Mouse (Mus musculus): ENCODE results near the gene Gm21190. TPM values are rescaled to one million over a fixed set of nuclear protein-coding genes. Genes with fewer than 3 reads are reported as not detected.
"Not testable (repeated sequence)": the region's sequence is repeated elsewhere in the genome, so short reads cannot be mapped to it uniquely, and the experiment has no call there.

Gm21190 gene
- polyA plus RNA-seq, 1 experiment = not detected

- H3K4me1 ChIP-seq (ENCODE audit: control insufficient read depth); H3K4me3 ChIP-seq (replicated peaks); H3K36me3 ChIP-seq (ENCODE audit: control insufficient read depth); H3K9me3 ChIP-seq (ENCODE audit: control insufficient read depth, low read length); H3K27me3 ChIP-seq (ENCODE audit: control insufficient read depth): not testable (repeated sequence)
Measured at GRCm38 (mm10) chr5:15508460-15509451, 20.3 kb downstream of the Gm21190 start.

GRCm38 (mm10) chr5:15507757-15508459 is 21.1 kb downstream of the Gm21190 start:
- H3K4me3 ChIP-seq (replicated peaks); H3K36me3 ChIP-seq (ENCODE audit: control insufficient read depth); H3K27me3 ChIP-seq (ENCODE audit: control insufficient read depth); H3K4me1 ChIP-seq (ENCODE audit: control insufficient read depth); H3K9me3 ChIP-seq (ENCODE audit: control insufficient read depth, low read length): not testable (repeated sequence)

- TF ChIP-seq TAL1 (IDR thresholded peaks at IDR 0.05; ENCODE audit: low read length) (no peak), GATA1 (IDR thresholded peaks at IDR 0.05; ENCODE audit: low read length) (no peak)
- no peaks in the 10 kb centered on the region for H3K4me1 ChIP-seq (ENCODE audit: control insufficient read depth)
- H3K4me3 ChIP-seq (replicated peaks) = no peak overlapping the region
- peaks cover 9% of the 10 kb centered on the region for H3K9me3 ChIP-seq (ENCODE audit: control insufficient read depth, low read length)
- H3K36me3 ChIP-seq (ENCODE audit: control insufficient read depth) = no peaks in the 10 kb centered on the region
- no peaks in the 10 kb centered on the region for H3K27me3 ChIP-seq (ENCODE audit: control insufficient read depth)
Measured at GRCm38 (mm10) chr5:15507309-15507619, 21.8 kb downstream of the Gm21190 start.

- Histone ChIP-seq H3K27me3 (ENCODE audit: control insufficient read depth) (no peaks in the 10 kb centered on the region), H3K9me3 (ENCODE audit: control insufficient read depth, low read length) (peaks cover 7% of the 10 kb centered on the region), H3K4me1 (ENCODE audit: control insufficient read depth) (no peaks in the 10 kb centered on the region), H3K36me3 (ENCODE audit: control insufficient read depth) (no peaks in the 10 kb centered on the region), H3K4me3 (replicated peaks) (no peak overlapping the region)
- TF ChIP-seq GATA1 (IDR thresholded peaks at IDR 0.05; ENCODE audit: low read length) (no peak), TAL1 (IDR thresholded peaks at IDR 0.05; ENCODE audit: low read length) (no peak)
Measured at GRCm38 (mm10) chr5:15506575-15507308, 22.3 kb downstream of the Gm21190 start.

GRCm38 (mm10) chr5:15498774-15499400 is 30.1 kb downstream of the Gm21190 start:
- H3K4me1 ChIP-seq (ENCODE audit: control insufficient read depth); H3K4me3 ChIP-seq (replicated peaks); H3K36me3 ChIP-seq (ENCODE audit: control insufficient read depth); H3K27me3 ChIP-seq (ENCODE audit: control insufficient read depth): not testable (repeated sequence)
- peaks cover 16% of the 10 kb centered on the region for H3K9me3 ChIP-seq (ENCODE audit: control insufficient read depth, low read length)

GRCm38 (mm10) chr5:15498350-15498749 is 30.7 kb downstream of the Gm21190 start:
- peaks cover 19% of the 10 kb centered on the region for H3K9me3 ChIP-seq (ENCODE audit: control insufficient read depth, low read length)
- not testable (repeated sequence) for H3K4me1 ChIP-seq (ENCODE audit: control insufficient read depth); H3K27me3 ChIP-seq (ENCODE audit: control insufficient read depth); H3K4me3 ChIP-seq (replicated peaks); H3K36me3 ChIP-seq (ENCODE audit: control insufficient read depth)

DNA sequence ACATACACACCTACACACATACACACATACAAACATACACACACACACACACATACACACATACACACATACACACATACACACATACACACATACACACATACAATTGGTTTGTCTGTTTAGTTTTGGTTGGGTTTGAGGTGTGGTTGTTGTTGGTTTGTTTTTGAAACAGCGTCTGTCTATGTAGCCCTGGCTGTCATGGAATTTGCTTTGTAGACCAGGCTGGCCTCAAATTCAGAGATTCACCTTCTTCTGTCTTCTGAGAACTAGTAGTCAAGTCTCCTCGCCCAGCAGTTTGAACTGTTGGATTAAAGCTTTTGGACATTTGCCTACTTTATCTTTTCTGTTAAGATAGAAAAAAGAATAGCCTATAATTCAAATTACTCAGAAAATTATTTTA is 38.1 kb downstream of the Gm21190 start:
- not testable (repeated sequence) for H3K4me1 ChIP-seq (ENCODE audit: control insufficient read depth); H3K9me3 ChIP-seq (ENCODE audit: control insufficient read depth, low read length); H3K27me3 ChIP-seq (ENCODE audit: control insufficient read depth); H3K36me3 ChIP-seq (ENCODE audit: control insufficient read depth); H3K4me3 ChIP-seq (replicated peaks)

DNA sequence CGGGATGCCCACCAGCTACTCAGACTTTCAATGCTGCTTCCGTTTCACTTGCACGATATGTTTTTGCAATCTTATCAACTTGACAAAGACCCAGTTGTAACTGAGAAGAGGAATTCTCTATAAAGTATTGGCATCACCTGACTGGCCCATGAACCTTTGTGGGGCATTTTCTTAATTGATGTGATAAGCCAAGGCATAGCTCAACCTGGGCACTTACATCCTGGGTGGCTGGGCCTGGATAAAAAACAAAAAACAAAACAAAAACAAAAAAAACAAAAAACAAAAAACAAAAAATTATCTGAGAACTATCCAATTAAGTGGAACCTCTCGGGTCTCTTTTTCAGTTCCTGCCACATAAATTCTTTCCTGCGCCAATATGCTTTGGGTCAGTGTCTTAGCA is 40.3 kb downstream of the Gm21190 start:
- Histone ChIP-seq H3K4me3 (replicated peaks) (no peak overlapping the region), H3K9me3 (ENCODE audit: control insufficient read depth, low read length) (peaks cover 6% of the 10 kb centered on the region), H3K27me3 (ENCODE audit: control insufficient read depth) (no peaks in the 10 kb centered on the region), H3K36me3 (ENCODE audit: control insufficient read depth) (no peaks in the 10 kb centered on the region), H3K4me1 (ENCODE audit: control insufficient read depth) (no peaks in the 10 kb centered on the region)
- TF ChIP-seq GATA1 (IDR thresholded peaks at IDR 0.05; ENCODE audit: low read length) = no peak
- no peak for TF ChIP-seq TAL1 (IDR thresholded peaks at IDR 0.05; ENCODE audit: low read length)

- not testable (repeated sequence) for H3K4me1 ChIP-seq (ENCODE audit: control insufficient read depth); H3K36me3 ChIP-seq (ENCODE audit: control insufficient read depth); H3K27me3 ChIP-seq (ENCODE audit: control insufficient read depth); H3K4me3 ChIP-seq (replicated peaks); H3K9me3 ChIP-seq (ENCODE audit: control insufficient read depth, low read length)
Measured at GRCm38 (mm10) chr5:15484616-15485015, 44.4 kb downstream of the Gm21190 start.

GRCm38 (mm10) chr5:15483576-15483975 is 45.4 kb downstream of the Gm21190 start:
- H3K36me3 ChIP-seq (ENCODE audit: control insufficient read depth); H3K4me3 ChIP-seq (replicated peaks); H3K27me3 ChIP-seq (ENCODE audit: control insufficient read depth); H3K4me1 ChIP-seq (ENCODE audit: control insufficient read depth); H3K9me3 ChIP-seq (ENCODE audit: control insufficient read depth, low read length): not testable (repeated sequence)

DNA sequence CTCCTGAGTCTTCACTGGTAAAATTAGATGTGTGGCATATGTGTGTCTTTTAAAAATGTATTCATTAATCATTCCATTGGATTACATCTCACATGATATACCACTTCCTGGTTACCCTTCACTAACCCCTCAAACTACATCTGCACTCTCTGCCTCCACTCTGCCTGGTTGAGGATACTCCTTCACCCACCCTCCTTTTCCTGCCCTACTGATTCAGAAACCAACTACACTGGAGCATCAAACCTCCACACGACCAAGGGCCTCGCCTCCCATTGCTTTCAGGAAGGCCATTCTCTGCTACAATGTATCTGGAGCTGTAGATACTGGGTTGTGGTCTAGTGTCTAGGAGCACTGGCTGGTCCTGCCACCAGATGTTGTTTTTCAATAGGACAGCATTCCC is 46.2 kb downstream of the Gm21190 start:
- not testable (repeated sequence) for H3K4me1 ChIP-seq (ENCODE audit: control insufficient read depth); H3K4me3 ChIP-seq (replicated peaks); H3K9me3 ChIP-seq (ENCODE audit: control insufficient read depth, low read length); H3K36me3 ChIP-seq (ENCODE audit: control insufficient read depth); H3K27me3 ChIP-seq (ENCODE audit: control insufficient read depth)

- H3K36me3 ChIP-seq (ENCODE audit: control insufficient read depth); H3K4me1 ChIP-seq (ENCODE audit: control insufficient read depth); H3K9me3 ChIP-seq (ENCODE audit: control insufficient read depth, low read length); H3K4me3 ChIP-seq (replicated peaks); H3K27me3 ChIP-seq (ENCODE audit: control insufficient read depth): not testable (repeated sequence)
Measured at GRCm38 (mm10) chr5:15476423-15476822, 52.6 kb downstream of the Gm21190 start, which contains the start of gene Gm21149. Gene Gm21149, minus strand, starts transcription at chr5:15476523.

All from erythroblast, embryonic 14.5 days (primary cell).